Mouse (Mus musculus): ENCODE results near the gene Tspan2. TPM values are rescaled to one million over a fixed set of nuclear protein-coding genes. Genes with fewer than 3 reads are reported as not detected.

The Tspan2 gene
- total and polyA plus RNA-seq, 2 experiments = 0.34 to 1.4 TPM

- no peak for TF ChIP-seq POLR2A (IDR thresholded peaks at IDR 0.05; ENCODE audit: extremely low read depth, insufficient read depth, low read length)
- no peak for TF ChIP-seq CTCF (IDR thresholded peaks at IDR 0.05; ENCODE audit: low read depth, low read length)
- no peaks in the 10 kb centered on the region for H3K36me3 ChIP-seq (ENCODE audit: control insufficient read depth, insufficient read depth, low read length)
- no peaks in the 10 kb centered on the region for H3K4me1 ChIP-seq (ENCODE audit: control insufficient read depth, insufficient read depth, low read length)
- no peak overlapping the region for H3K4me3 ChIP-seq (ENCODE audit: insufficient read depth, low read depth, low read length)
- no peak overlapping the region for H3K27ac ChIP-seq (replicated peaks; ENCODE audit: insufficient read depth, low read depth, low read length)
- DNase-seq (ENCODE audit: extremely low read depth, low read depth, low spot score) = no peak
- WGBS = 66% methylated on average over 2 of the region's 2 CpGs
- H3K27me3 ChIP-seq (ENCODE audit: control insufficient read depth, insufficient read depth, low read length) = no peaks in the 10 kb centered on the region
- H3K79me2 ChIP-seq (ENCODE audit: control insufficient read depth, insufficient read depth, low read length) = no peaks in the 10 kb centered on the region
- H3K9ac ChIP-seq (ENCODE audit: low read depth, low read length) = no peak overlapping the region
Measured at GRCm38 (mm10) chr3:102698127-102698526, 36.2 kb upstream of the Tspan2 start.

GRCm38 (mm10) chr3:102701303-102701702, 33.0 kb upstream of the Tspan2 start:
- TF ChIP-seq POLR2A (IDR thresholded peaks at IDR 0.05; ENCODE audit: extremely low read depth, insufficient read depth, low read length) (no peak), CTCF (IDR thresholded peaks at IDR 0.05; ENCODE audit: low read depth, low read length) (no peak)
- 72% methylated on average over 4 of the region's 4 CpGs for WGBS
- H3K79me2 ChIP-seq (ENCODE audit: control insufficient read depth, insufficient read depth, low read length) = no peaks in the 10 kb centered on the region
- no peak overlapping the region for H3K27ac ChIP-seq (replicated peaks; ENCODE audit: insufficient read depth, low read depth, low read length)
- no peak overlapping the region for H3K9ac ChIP-seq (ENCODE audit: low read depth, low read length)
- no peaks in the 10 kb centered on the region for H3K4me1 ChIP-seq (ENCODE audit: control insufficient read depth, insufficient read depth, low read length)
- DNase-seq (ENCODE audit: extremely low read depth, low read depth, low spot score) = no peak
- no peaks in the 10 kb centered on the region for H3K36me3 ChIP-seq (ENCODE audit: control insufficient read depth, insufficient read depth, low read length)
- H3K4me3 ChIP-seq (ENCODE audit: insufficient read depth, low read depth, low read length) = no peak overlapping the region
- no peaks in the 10 kb centered on the region for H3K27me3 ChIP-seq (ENCODE audit: control insufficient read depth, insufficient read depth, low read length)

- WGBS = 35% methylated on average over 7 of the region's 7 CpGs
- TF ChIP-seq CTCF (IDR thresholded peaks at IDR 0.05; ENCODE audit: low read depth, low read length) (peak; percentile 66), POLR2A (IDR thresholded peaks at IDR 0.05; ENCODE audit: extremely low read depth, insufficient read depth, low read length) (no peak)
- peak; percentile 47 for DNase-seq (ENCODE audit: extremely low read depth, low read depth, low spot score)
- Histone ChIP-seq H3K27me3 (ENCODE audit: control insufficient read depth, insufficient read depth, low read length) (no peaks in the 10 kb centered on the region), H3K4me3 (ENCODE audit: insufficient read depth, low read depth, low read length) (no peak overlapping the region), H3K79me2 (ENCODE audit: control insufficient read depth, insufficient read depth, low read length) (no peaks in the 10 kb centered on the region), H3K4me1 (ENCODE audit: control insufficient read depth, insufficient read depth, low read length) (no peaks in the 10 kb centered on the region), H3K9ac (ENCODE audit: low read depth, low read length) (no peak overlapping the region), H3K36me3 (ENCODE audit: control insufficient read depth, insufficient read depth, low read length) (no peaks in the 10 kb centered on the region), H3K27ac (replicated peaks; ENCODE audit: insufficient read depth, low read depth, low read length) (no peak overlapping the region)
Measured at GRCm38 (mm10) chr3:102701902-102702544, 32.3 kb upstream of the Tspan2 start.

GRCm38 (mm10) chr3:102704001-102704401, 30.3 kb upstream of the Tspan2 start:
- DNase-seq (ENCODE audit: extremely low read depth, low read depth, low spot score) = no peak
- Histone ChIP-seq H3K4me3 (ENCODE audit: insufficient read depth, low read depth, low read length) (no peak overlapping the region), H3K27me3 (ENCODE audit: control insufficient read depth, insufficient read depth, low read length) (no peaks in the 10 kb centered on the region), H3K79me2 (ENCODE audit: control insufficient read depth, insufficient read depth, low read length) (no peaks in the 10 kb centered on the region), H3K9ac (ENCODE audit: low read depth, low read length) (no peak overlapping the region), H3K27ac (replicated peaks; ENCODE audit: insufficient read depth, low read depth, low read length) (no peak overlapping the region), H3K4me1 (ENCODE audit: control insufficient read depth, insufficient read depth, low read length) (no peaks in the 10 kb centered on the region), H3K36me3 (ENCODE audit: control insufficient read depth, insufficient read depth, low read length) (no peaks in the 10 kb centered on the region)
- WGBS = 75% methylated on average over 4 of the region's 4 CpGs
- TF ChIP-seq CTCF (IDR thresholded peaks at IDR 0.05; ENCODE audit: low read depth, low read length) = no peak
- no peak for TF ChIP-seq POLR2A (IDR thresholded peaks at IDR 0.05; ENCODE audit: extremely low read depth, insufficient read depth, low read length)

GRCm38 (mm10) chr3:102708599-102708998, 25.7 kb upstream of the Tspan2 start:
- no peaks in the 10 kb centered on the region for H3K4me1 ChIP-seq (ENCODE audit: control insufficient read depth, insufficient read depth, low read length)
- H3K27ac ChIP-seq (replicated peaks; ENCODE audit: insufficient read depth, low read depth, low read length) = no peak overlapping the region
- no peak for DNase-seq (ENCODE audit: extremely low read depth, low read depth, low spot score)
- H3K79me2 ChIP-seq (ENCODE audit: control insufficient read depth, insufficient read depth, low read length) = no peaks in the 10 kb centered on the region
- H3K4me3 ChIP-seq (ENCODE audit: insufficient read depth, low read depth, low read length) = no peak overlapping the region
- H3K36me3 ChIP-seq (ENCODE audit: control insufficient read depth, insufficient read depth, low read length) = no peaks in the 10 kb centered on the region
- H3K27me3 ChIP-seq (ENCODE audit: control insufficient read depth, insufficient read depth, low read length) = no peaks in the 10 kb centered on the region
- 73% methylated on average over 9 of the region's 9 CpGs for WGBS
- H3K9ac ChIP-seq (ENCODE audit: low read depth, low read length) = no peak overlapping the region
- TF ChIP-seq CTCF (IDR thresholded peaks at IDR 0.05; ENCODE audit: low read depth, low read length) = no peak
- TF ChIP-seq POLR2A (IDR thresholded peaks at IDR 0.05; ENCODE audit: extremely low read depth, insufficient read depth, low read length) = no peak

- H3K27ac ChIP-seq (replicated peaks; ENCODE audit: insufficient read depth, low read depth, low read length) = no peak overlapping the region
Measured at GRCm38 (mm10) chr3:102715066-102715584, 19.2 kb upstream of the Tspan2 start.

More at GRCm38 (mm10) chr3:102715066-102715584, 19.2 kb upstream of the Tspan2 start:
- Histone ChIP-seq H3K4me3 (ENCODE audit: insufficient read depth, low read depth, low read length) (peak overlapping the region; percentile 39), H3K36me3 (ENCODE audit: control insufficient read depth, insufficient read depth, low read length) (no peaks in the 10 kb centered on the region), H3K79me2 (ENCODE audit: control insufficient read depth, insufficient read depth, low read length) (no peaks in the 10 kb centered on the region), H3K9ac (ENCODE audit: low read depth, low read length) (peak overlapping the region; percentile 35; the same call in 1 of the 2 replicates), H3K4me1 (ENCODE audit: control insufficient read depth, insufficient read depth, low read length) (0 out of 2 replicates have a peak, but pooled peaks cover 2% of the 10 kb centered on the region), H3K27me3 (ENCODE audit: control insufficient read depth, insufficient read depth, low read length) (no peaks in the 10 kb centered on the region)
- 10% methylated on average over 11 of the region's 11 CpGs for WGBS
- TF ChIP-seq POLR2A (IDR thresholded peaks at IDR 0.05; ENCODE audit: extremely low read depth, insufficient read depth, low read length) = no peak
- peak; percentile 83 for TF ChIP-seq CTCF (IDR thresholded peaks at IDR 0.05; ENCODE audit: low read depth, low read length)
- peak; percentile 72 for DNase-seq (ENCODE audit: extremely low read depth, low read depth, low spot score)

All from liver, adult 2 months (tissue).